ENCODE assay signal across 23 mouse cellular contexts in the genomic region with DNA sequence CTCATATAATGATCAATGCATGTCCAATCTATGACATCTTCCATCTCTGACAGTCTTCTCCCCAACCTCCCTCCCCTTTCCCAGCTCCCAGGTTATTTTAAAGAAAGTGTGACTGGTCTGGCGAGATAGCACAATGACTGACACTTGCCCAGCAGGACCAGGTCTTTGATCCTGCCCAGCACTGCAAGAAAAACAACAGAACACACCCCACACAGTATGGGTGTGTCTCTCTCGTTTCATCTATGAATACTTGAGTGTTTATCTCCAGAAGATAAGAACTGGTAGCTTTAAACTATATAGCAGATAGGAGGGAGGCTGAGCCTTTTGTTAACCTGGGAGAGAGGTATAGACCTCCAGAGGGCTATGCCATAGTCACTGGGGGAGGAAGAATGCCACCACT. TPM values are rescaled to one million over a fixed set of nuclear protein-coding genes. Genes with fewer than 3 reads are reported as not detected.
DNase-seq lines count a peak whose midpoint lies in the region; ATAC-seq lines count a peak whose summit lies in the region.
"Had no signal": no experiment of that assay in that cellular context is flagged by ENCODE, and none has a peak within 500 bp of the region (broad histone marks: within the 10 kb centered on the region; RNA-seq: fewer than 3 reads in every experiment).

No protein-coding gene starts in this region.

- H3K9ac ChIP-seq in heart, embryonic 13.5 days, result no peak overlapping the region
- no peak overlapping the region for H3K9ac ChIP-seq in embryonic facial prominence, embryonic 15.5 days
- H3K9ac ChIP-seq in intestine, embryonic 16.5 days (ENCODE audit: low read depth, low read length), result no peak overlapping the region
- no peak overlapping the region for H3K9ac ChIP-seq in liver, embryonic 16.5 days (ENCODE audit: low read depth, low read length)
- H3K9ac ChIP-seq: forebrain, embryonic 15.5 days; hindbrain, embryonic 15.5 days; limb, embryonic 15.5 days had no signal

- no peak overlapping the region for H3K4me3 ChIP-seq in heart, embryonic 13.5 days
- H3K4me3 ChIP-seq in embryonic facial prominence, embryonic 15.5 days (replicated peaks), result no peak overlapping the region
- no peak overlapping the region for H3K4me3 ChIP-seq in intestine, embryonic 16.5 days (ENCODE audit: low read length)
- no peak overlapping the region for H3K4me3 ChIP-seq in liver, embryonic 16.5 days (ENCODE audit: low read depth, low read length)
- H3K4me3 ChIP-seq: forebrain, embryonic 15.5 days; hindbrain, embryonic 15.5 days; left cerebral cortex, adult 2 months; limb, embryonic 15.5 days; midbrain, embryonic 10.5 days had no signal

- 0 out of 2 replicates have a peak overlapping the region, but pooled peaks have one; percentile 2 for H3K4me2 ChIP-seq in heart, embryonic 13.5 days
- no peak overlapping the region for H3K4me2 ChIP-seq in embryonic facial prominence, embryonic 15.5 days (replicated peaks)
- H3K4me2 ChIP-seq in intestine, embryonic 16.5 days (ENCODE audit: low read depth, low read length), result no peak overlapping the region
- no peak overlapping the region for H3K4me2 ChIP-seq in liver, embryonic 16.5 days (ENCODE audit: low read depth, low read length)
- H3K4me2 ChIP-seq: forebrain, embryonic 15.5 days; hindbrain, embryonic 15.5 days; limb, embryonic 15.5 days had no signal

- H3K9me3 ChIP-seq in heart, embryonic 13.5 days, result no peaks in the 10 kb centered on the region
- no peaks in the 10 kb centered on the region for H3K9me3 ChIP-seq in embryonic facial prominence, embryonic 15.5 days (replicated peaks)
- no peaks in the 10 kb centered on the region for H3K9me3 ChIP-seq in intestine, embryonic 16.5 days (ENCODE audit: control insufficient read depth, low read length)
- no peaks in the 10 kb centered on the region for H3K9me3 ChIP-seq in liver, embryonic 16.5 days (replicated peaks; ENCODE audit: control insufficient read depth, low read length)
- H3K9me3 ChIP-seq: forebrain, embryonic 15.5 days; G1E; hindbrain, embryonic 15.5 days; limb, embryonic 15.5 days; midbrain, embryonic 10.5 days had no signal

- no peak overlapping the region for H3K27ac ChIP-seq in heart, embryonic 13.5 days (replicated peaks)
- H3K27ac ChIP-seq in embryonic facial prominence, embryonic 15.5 days (replicated peaks), result 0 out of 2 replicates have a peak overlapping the region, but pooled peaks have one; percentile 17
- H3K27ac ChIP-seq in intestine, embryonic 16.5 days (ENCODE audit: low read length), result no peak overlapping the region; the same call in 1 of the 2 replicates
- no peak overlapping the region for H3K27ac ChIP-seq in liver, embryonic 16.5 days (ENCODE audit: low read length)
- H3K27ac ChIP-seq: forebrain, embryonic 15.5 days; hindbrain, embryonic 15.5 days; kidney, postnatal 0 days; left cerebral cortex, adult 2 months; macrophage; midbrain, embryonic 10.5 days had no signal

- peaks cover 35% of the 10 kb centered on the region for H3K4me1 ChIP-seq in heart, embryonic 13.5 days
- peaks cover 7% of the 10 kb centered on the region; the same call in 1 of the 2 replicates for H3K4me1 ChIP-seq in embryonic facial prominence, embryonic 15.5 days
- H3K4me1 ChIP-seq in intestine, embryonic 16.5 days (ENCODE audit: control insufficient read depth, insufficient read depth, low read length), result peaks cover 13% of the 10 kb centered on the region
- H3K4me1 ChIP-seq in liver, embryonic 16.5 days (ENCODE audit: control insufficient read depth, low read depth, low read length), result no peaks in the 10 kb centered on the region; the same call in 1 of the 2 replicates
- H3K4me1 ChIP-seq: hindbrain, embryonic 15.5 days; midbrain, embryonic 10.5 days had no signal

- H3K36me3 ChIP-seq in heart, embryonic 13.5 days, result no peaks in the 10 kb centered on the region
- H3K36me3 ChIP-seq in embryonic facial prominence, embryonic 15.5 days, result no peaks in the 10 kb centered on the region
- no peaks in the 10 kb centered on the region for H3K36me3 ChIP-seq in intestine, embryonic 16.5 days (ENCODE audit: control insufficient read depth, insufficient read depth, low read length)
- no peaks in the 10 kb centered on the region for H3K36me3 ChIP-seq in liver, embryonic 16.5 days (ENCODE audit: control insufficient read depth, insufficient read depth)
- H3K36me3 ChIP-seq: forebrain, embryonic 15.5 days; G1E; hindbrain, embryonic 15.5 days; limb, embryonic 15.5 days; midbrain, embryonic 10.5 days had no signal

- ATAC-seq in heart, embryonic 13.5 days (ENCODE audit: extremely low read depth, insufficient number of reproducible peaks, low FRiP score, low TSS enrichment), result peak; percentile 70; the same call in 1 of the 2 replicates
- ATAC-seq in embryonic facial prominence, embryonic 15.5 days (ENCODE audit: insufficient number of reproducible peaks, low FRiP score, low TSS enrichment, low read depth), result no peak
- peak; percentile 77 for ATAC-seq in intestine, embryonic 16.5 days
- peak; percentile 72 for ATAC-seq in liver, embryonic 16.5 days (ENCODE audit: low read depth)
- ATAC-seq: forebrain, embryonic 15.5 days had no signal

- H3K27me3 ChIP-seq in heart, embryonic 13.5 days (replicated peaks), result no peaks in the 10 kb centered on the region
- no peaks in the 10 kb centered on the region for H3K27me3 ChIP-seq in embryonic facial prominence, embryonic 15.5 days
- H3K27me3 ChIP-seq in intestine, embryonic 16.5 days (replicated peaks; ENCODE audit: control insufficient read depth, insufficient read depth, low read length), result no peaks in the 10 kb centered on the region
- no peaks in the 10 kb centered on the region for H3K27me3 ChIP-seq in liver, embryonic 16.5 days (ENCODE audit: control insufficient read depth, insufficient read depth, low read depth, low read length)
- H3K27me3 ChIP-seq: CH12.LX; forebrain, embryonic 15.5 days; hindbrain, embryonic 15.5 days; limb, embryonic 15.5 days had no signal

- no peak for DNase-seq in heart, postnatal 4 days
- no peak for DNase-seq in ovary, postnatal 36 days (ENCODE audit: low spot score)
- DNase-seq in neural tube, embryonic 10.5 days (ENCODE audit: extremely low spot score, low spot score), result no peak
- DNase-seq: adrenal gland, adult 2 months; B cell, adult 2 months; cerebellum, adult 11-12 months; cerebellum, postnatal 10 days; kidney, adult 11 months; layer of hippocampus, adult 9-11 months; left cerebral cortex, postnatal 4 days had no signal

- WGBS in heart, embryonic 13.5 days, result 18% methylated on average over 2 of the region's 2 CpGs
- WGBS in embryonic facial prominence, embryonic 15.5 days, result 24% methylated on average over 2 of the region's 2 CpGs
- 20% methylated on average over 2 of the region's 2 CpGs for WGBS in intestine, embryonic 16.5 days
- 13% methylated on average over 2 of the region's 2 CpGs for WGBS in liver, embryonic 16.5 days (ENCODE audit: insufficient replicate concordance)

RNA-seq across cellular contexts. Expression of gene Fn1, which starts 28.3 kb away (rescaled TPM):
- polyA plus RNA-seq in heart, embryonic 13.5 days (2015; fragmentation: Nextera tagmentation; extraction: Ambion mirVana), result 200 and 248 TPM in 2 replicates
- 100 to 1,000 TPM; 515 to 516 TPM for total RNA-seq in heart, postnatal 4 days (2021)
- 183 and 197 TPM in 2 replicates for polyA plus RNA-seq in embryonic facial prominence, embryonic 15.5 days (2015; fragmentation: Nextera tagmentation; extraction: Ambion mirVana)
- 63.2 and 64.2 TPM in 2 replicates for polyA plus RNA-seq in intestine, embryonic 16.5 days (2015; fragmentation: Nextera tagmentation; extraction: Ambion mirVana)
- polyA plus RNA-seq in liver, embryonic 16.5 days (2015; fragmentation: Nextera tagmentation; extraction: Ambion mirVana), result 157 and 184 TPM in 2 replicates
